Mouse (Mus musculus): ENCODE measurements around the gene Trak1.

DNA sequence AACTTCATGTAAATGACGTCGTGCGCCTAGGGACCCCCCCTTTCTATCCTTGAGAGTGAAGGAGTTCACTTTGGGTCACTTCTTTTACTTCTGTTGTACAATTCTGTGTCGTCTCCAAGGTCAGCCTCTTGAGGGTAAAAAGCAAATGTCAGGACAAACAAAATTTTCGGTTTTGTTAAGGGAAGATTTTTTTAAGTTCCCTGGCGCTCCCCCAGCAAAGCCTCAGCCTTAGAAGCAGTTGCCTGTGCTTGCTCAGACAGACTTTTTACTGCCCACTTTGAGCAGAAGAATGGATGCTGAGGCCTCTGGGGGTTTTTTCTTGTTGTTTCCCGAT, 730 bp downstream of the Trak1 start:
- no peak for TF ChIP-seq HCFC1 (IDR thresholded peaks at IDR 0.05; ENCODE audit: borderline replicate concordance, insufficient read depth, low read length)
- TF ChIP-seq CHD2 (IDR thresholded peaks at IDR 0.05; ENCODE audit: low read depth, low read length) = no peak
- no peak for TF ChIP-seq MAFK (IDR thresholded peaks at IDR 0.05; ENCODE audit: insufficient read depth, low read depth, low read length)
- no peak for TF ChIP-seq ZC3H11A (IDR thresholded peaks at IDR 0.05; ENCODE audit: borderline replicate concordance, low read depth, low read length)

Measured in ES-E14 (cell line).